ENCODE assay signal across 11 mouse cellular contexts in genomic region chr11:4299191-4299590, GRCm38 (mm10). TPM values are rescaled to one million over a fixed set of nuclear protein-coding genes. Genes with fewer than 3 reads are reported as not detected.
A peak's percentile ranks its signal among the peaks of the same experiment; 100 is the strongest.
DNase-seq lines count a peak whose midpoint lies in the region; ATAC-seq and TF ChIP-seq lines count a peak whose summit lies in the region.
"Had no signal": no experiment of that assay in that cellular context is flagged by ENCODE, and none has a peak within 500 bp of the region (broad histone marks: within the 10 kb centered on the region; RNA-seq: fewer than 3 reads in every experiment).

No protein-coding gene starts in this region.

- no peaks in the 10 kb centered on the region for H3K36me3 ChIP-seq in hindbrain, embryonic 10.5 days
- no peaks in the 10 kb centered on the region for H3K36me3 ChIP-seq in hindbrain, embryonic 14.5 days (replicated peaks; ENCODE audit: control insufficient read depth, insufficient read depth)
- no peaks in the 10 kb centered on the region for H3K36me3 ChIP-seq in ES-E14 (ENCODE audit: control insufficient read depth, insufficient read depth, low read length, poor library complexity, severe bottlenecking)
- H3K36me3 ChIP-seq in heart, embryonic 12.5 days: no peaks in the 10 kb centered on the region
- H3K36me3 ChIP-seq: embryonic facial prominence, embryonic 13.5 days; intestine, embryonic 15.5 days; neural tube, embryonic 13.5 days had no signal

- whole genome bisulfite sequencing in hindbrain, embryonic 10.5 days: 46% methylated on average over 12 of the region's 12 CpGs
- 60% methylated on average over 12 of the region's 12 CpGs for WGBS in hindbrain, embryonic 14.5 days
- 15% methylated on average over 12 of the region's 12 CpGs for WGBS in heart, embryonic 12.5 days

- H3K27ac ChIP-seq in hindbrain, embryonic 10.5 days: peak overlapping the region; percentile 35; the same call in 1 of the 2 replicates
- no peak overlapping the region for H3K27ac ChIP-seq in hindbrain, embryonic 14.5 days
- peak overlapping the region; percentile 28; the same call in 1 of the 2 replicates for H3K27ac ChIP-seq in ES-E14 (ENCODE audit: insufficient read depth, low read depth, low read length, poor library complexity, severe bottlenecking)
- peak overlapping the region; percentile 73 for H3K27ac ChIP-seq in heart, embryonic 12.5 days (ENCODE audit: poor library complexity, severe bottlenecking)
- H3K27ac ChIP-seq: embryonic facial prominence, embryonic 13.5 days; intestine, embryonic 15.5 days; neural tube, embryonic 13.5 days had no signal

- in situ Hi-C loops in ES-E14 (cut with MboI; ENCODE audit: low sequenced_read_pairs in 2 of 2, unreplicated experiment in 2 of 2): no loop called here

- H3K4me1 ChIP-seq in hindbrain, embryonic 10.5 days (replicated peaks): peaks cover 45% of the 10 kb centered on the region
- peaks cover 7% of the 10 kb centered on the region; the same call in 1 of the 2 replicates for H3K4me1 ChIP-seq in hindbrain, embryonic 14.5 days (replicated peaks; ENCODE audit: control insufficient read depth, insufficient read depth, low read length)
- H3K4me1 ChIP-seq in ES-E14 (ENCODE audit: control insufficient read depth in 2 of 2, insufficient read depth in 2 of 2, low read length in 2 of 2, poor library complexity in 1 of 2): peaks cover 18 to 63% of the 10 kb centered on the region in 2 experiments; a peak in 3 of 4 replicates
- H3K4me1 ChIP-seq in heart, embryonic 12.5 days (replicated peaks): peaks cover 77% of the 10 kb centered on the region

- H3K9me3 ChIP-seq in hindbrain, embryonic 10.5 days: no peaks in the 10 kb centered on the region
- H3K9me3 ChIP-seq in hindbrain, embryonic 14.5 days (ENCODE audit: control insufficient read depth, low read length): no peaks in the 10 kb centered on the region
- H3K9me3 ChIP-seq in ES-E14 (ENCODE audit: control insufficient read depth, insufficient read depth, low read depth, low read length): no peaks in the 10 kb centered on the region
- H3K9me3 ChIP-seq in heart, embryonic 12.5 days (replicated peaks): no peaks in the 10 kb centered on the region
- H3K9me3 ChIP-seq: embryonic facial prominence, embryonic 13.5 days; intestine, embryonic 15.5 days; neural tube, embryonic 13.5 days had no signal

- no peak overlapping the region for H3K4me3 ChIP-seq in hindbrain, embryonic 10.5 days
- no peak overlapping the region for H3K4me3 ChIP-seq in hindbrain, embryonic 14.5 days (replicated peaks; ENCODE audit: low read length)
- H3K4me3 ChIP-seq in ES-E14 (ENCODE audit: insufficient read depth in 1 of 2, low read depth in 1 of 2, low read length in 2 of 2, poor library complexity in 1 of 2, severe bottlenecking in 1 of 2): no peak overlapping the region
- H3K4me3 ChIP-seq in heart, embryonic 12.5 days: no peak overlapping the region
- H3K4me3 ChIP-seq: embryonic facial prominence, embryonic 13.5 days; intestine, embryonic 15.5 days; neural tube, embryonic 13.5 days had no signal

- no peak overlapping the region for H3K9ac ChIP-seq in hindbrain, embryonic 14.5 days
- H3K9ac ChIP-seq in ES-E14 (ENCODE audit: insufficient read depth, low read depth, low read length, poor library complexity, severe bottlenecking): no peak overlapping the region
- no peak overlapping the region for H3K9ac ChIP-seq in heart, embryonic 12.5 days
- H3K9ac ChIP-seq: embryonic facial prominence, embryonic 13.5 days; intestine, embryonic 15.5 days; neural tube, embryonic 13.5 days had no signal

- no peak overlapping the region for H3K4me2 ChIP-seq in hindbrain, embryonic 14.5 days (replicated peaks)
- H3K4me2 ChIP-seq in heart, embryonic 12.5 days: peak overlapping the region; percentile 31; the same call in 1 of the 2 replicates
- H3K4me2 ChIP-seq: embryonic facial prominence, embryonic 13.5 days; intestine, embryonic 15.5 days; neural tube, embryonic 13.5 days had no signal

- no peak for DNase-seq in hindbrain, embryonic 10.5 days (ENCODE audit: low spot score)
- no peak for DNase-seq in hindbrain, embryonic 14.5 days (ENCODE audit: low spot score)
- no peak for DNase-seq in ES-E14 (ENCODE audit: low read depth, low spot score)
- peak; percentile 47 to 68 for DNase-seq in kidney, postnatal 36 days
- no peak for DNase-seq in gastrocnemius, postnatal 4 days (ENCODE audit: low spot score in 2 of 2)
- DNase-seq in right cerebral cortex, adult 2 months (ENCODE audit: low spot score in 2 of 2): no peak
- no peak for DNase-seq in left cerebral cortex, adult 9 months (ENCODE audit: low spot score in 2 of 2)

- ATAC-seq in hindbrain, embryonic 14.5 days (ENCODE audit: low FRiP score): no peak
- ATAC-seq in heart, embryonic 12.5 days (ENCODE audit: insufficient number of reproducible peaks, low FRiP score): no peak
- ATAC-seq: intestine, embryonic 15.5 days had no signal

- no peaks in the 10 kb centered on the region; the same call in 1 of the 2 replicates for H3K27me3 ChIP-seq in hindbrain, embryonic 10.5 days (ENCODE audit: insufficient read depth, poor library complexity, severe bottlenecking)
- H3K27me3 ChIP-seq in hindbrain, embryonic 14.5 days (ENCODE audit: control insufficient read depth, insufficient read depth, low read length): no peaks in the 10 kb centered on the region
- no peaks in the 10 kb centered on the region for H3K27me3 ChIP-seq in heart, embryonic 12.5 days (replicated peaks)
- H3K27me3 ChIP-seq: intestine, embryonic 15.5 days; neural tube, embryonic 13.5 days had no signal

TF ChIP-seq in ES-E14, 5 proteins besides CTCF, POLR2A, EP300 and RAD21:
- TF ChIP-seq MAFK (IDR thresholded peaks at IDR 0.05; ENCODE audit: insufficient read depth, low read depth, low read length): peak; percentile 86
- no peak for TF ChIP-seq ZC3H11A (IDR thresholded peaks at IDR 0.05; ENCODE audit: borderline replicate concordance, low read depth, low read length)
- no peak for TF ChIP-seq HCFC1 (IDR thresholded peaks at IDR 0.05; ENCODE audit: borderline replicate concordance, insufficient read depth, low read length)

RNA-seq across cellular contexts. Expression of gene Lif, which starts 41.8 kb away (rescaled TPM):
- polyA plus RNA-seq in hindbrain, embryonic 10.5 days (2016; fragmentation: Nextera tagmentation; extraction: Ambion mirVana): 0.05 and 0.09 TPM in 2 replicates
- polyA plus RNA-seq in hindbrain, embryonic 14.5 days (2014; fragmentation: Nextera tagmentation; extraction: Ambion mirVana): 0.29 TPM in 1 of 2 replicates, not detected in the other
- total RNA-seq in ES-E14 (2012; rRNA removed): 6.6 and 7.9 TPM in 2 replicates
- polyA plus RNA-seq in heart, embryonic 12.5 days (2016; fragmentation: Nextera tagmentation; extraction: Ambion mirVana): 0.24 and 0.63 TPM in 2 replicates
- total RNA-seq in gastrocnemius, postnatal 4 days (2021): 1 to 10 TPM; 1.3 to 2.1 TPM
- polyA plus RNA-seq: neural tube, embryonic 13.5 days had no signal

Comparison
In these comparisons a context has a peak if more than half of its experiments do, and no peak if none do; other contexts are left out.
1. DNase-seq: peak in kidney, postnatal 36 days (2 of 2); none in hindbrain, embryonic 10.5 days (single experiment), hindbrain, embryonic 14.5 days (single experiment), ES-E14 (single experiment), gastrocnemius, postnatal 4 days (0 of 2), right cerebral cortex, adult 2 months (0 of 2) and left cerebral cortex, adult 9 months (0 of 2).